Mouse (Mus musculus) small intestine, adult 2 months (tissue): ENCODE results near the gene Gm10972. TPM values are rescaled to one million over a fixed set of nuclear protein-coding genes. Genes with fewer than 3 reads are reported as not detected.
"Not testable (repeated sequence)": the region's sequence is repeated elsewhere in the genome, so short reads cannot be mapped to it uniquely, and the experiment has no call there.

ENCODE experiments used
- H3K27ac ChIP-seq: fragments of 200-500 bp; 2 replicates; pipeline ENCODE4 v1.5.1; 2012; ENCODE audit warnings: low read depth, low read length, control low read depth, inconsistent platforms; ENCODE audit not compliant: insufficient read depth
- H3K27me3 ChIP-seq: fragments of 200-500 bp; 2 replicates; pipeline ENCODE4 v1.6.1; 2012; ENCODE audit warnings: mild to moderate bottlenecking, moderate library complexity, low read length, inconsistent platforms; ENCODE audit not compliant: control insufficient read depth, insufficient read depth
- H3K36me3 ChIP-seq: fragments of 200-500 bp; 2 replicates; pipeline ENCODE4 v1.6.1; 2012; ENCODE audit warnings: mild to moderate bottlenecking, low read length, control low read depth, inconsistent platforms; ENCODE audit not compliant: control insufficient read depth, insufficient read depth
- H3K4me1 ChIP-seq: fragments of 200-500 bp; 2 replicates; pipeline ENCODE4 v1.6.1; 2012; ENCODE audit warnings: low read length, inconsistent platforms, mixed read lengths; ENCODE audit not compliant: control insufficient read depth, insufficient read depth, insufficient read length
- H3K4me3 ChIP-seq: fragments of 200-500 bp; 2 replicates; pipeline ENCODE4 v1.5.1; 2012; ENCODE audit warnings: low read depth, mild to moderate bottlenecking, control low read depth, inconsistent platforms, low read length, moderate library complexity
- CTCF ChIP-seq: fragments of 200-500 bp; IDR thresholded peaks from 2 replicates; pipeline ENCODE4 v1.5.1; 2012; ENCODE audit warnings: low read depth, mild to moderate bottlenecking, control low read depth, inconsistent platforms, low read length, moderate library complexity, mixed read lengths; ENCODE audit not compliant: insufficient replicate concordance, insufficient read length; ENCODE audit errors: extremely low read depth
- POLR2A ChIP-seq: fragments of 200-500 bp; IDR thresholded peaks from 2 replicates; pipeline ENCODE4 v1.6.1; 2012; ENCODE audit warnings: low read depth, mild to moderate bottlenecking, control low read depth, inconsistent platforms, low read length, moderate library complexity
- WGBS: fragments of 180-500 bp; shearing (Covaris S2); methylation state at CpG from one replicate; pipeline ENCODE4 v1.1.7; 2018; 5-methylcytosine and 5-hydroxymethylcytosine counted together
- polyA plus RNA-seq: library from polyadenylated mRNA; depleted of rRNA; stranded (reverse); fragments of >200 nt; gene quantifications from 2 replicates; pipeline ENCODE4 v1.2.3, GENCODE M21; 2012; rRNA removed

Gene Gm10972
- polyA plus RNA-seq = not detected in 2 replicates

GRCm38 (mm10) chr3:94642495-94643162 is at the start of gene Gm10972:
Gene Gm10972, plus strand, starts transcription at chr3:94643112.
- not testable (repeated sequence) for H3K4me1 ChIP-seq, H3K36me3 ChIP-seq, H3K27me3 ChIP-seq, H3K27ac ChIP-seq, H3K4me3 ChIP-seq
- WGBS = 81% methylated on average over 2 of the region's 2 CpGs

DNA sequence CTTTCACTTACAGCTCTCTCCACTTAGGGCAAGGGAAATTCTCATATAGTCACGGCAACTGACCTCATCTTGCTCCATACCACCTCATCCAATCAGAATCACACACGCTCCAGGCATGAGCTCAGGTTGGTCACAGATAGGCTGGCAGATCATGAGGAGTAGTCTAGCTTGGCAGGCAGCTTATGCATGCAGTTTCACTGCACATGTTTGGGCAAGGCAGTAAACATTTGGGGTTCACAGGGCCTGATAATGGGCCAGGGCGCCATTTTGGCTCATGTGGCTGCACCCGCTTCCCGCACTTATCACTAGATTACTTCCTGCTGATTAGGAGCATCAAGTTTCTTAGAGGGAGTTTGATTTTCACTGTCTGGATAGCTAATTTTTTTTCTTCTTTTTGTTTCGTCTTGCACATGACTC is 47.0 kb upstream of the Gm10972 start:
- Histone ChIP-seq H3K4me1 (no peaks in the 10 kb centered on the region), H3K27ac (no peak overlapping the region), H3K36me3 (no peaks in the 10 kb centered on the region), H3K4me3 (no peak overlapping the region), H3K27me3 (no peaks in the 10 kb centered on the region)
- WGBS = 84% methylated on average over 6 of the region's 6 CpGs
- TF ChIP-seq CTCF (no peak), POLR2A (no peak)

- Histone ChIP-seq H3K4me1 (no peaks in the 10 kb centered on the region), H3K27ac (no peak overlapping the region), H3K27me3 (no peaks in the 10 kb centered on the region), H3K4me3 (no peak overlapping the region), H3K36me3 (no peaks in the 10 kb centered on the region)
- TF ChIP-seq POLR2A (no peak), CTCF (no peak)
- 68% methylated on average over 3 of the region's 3 CpGs for WGBS
Observed at GRCm38 (mm10) chr3:94597224-94597779, 45.6 kb upstream of the Gm10972 start.

- no peaks in the 10 kb centered on the region for H3K27me3 ChIP-seq
- H3K4me3 ChIP-seq = no peak overlapping the region
- H3K36me3 ChIP-seq = no peaks in the 10 kb centered on the region
- H3K4me1 ChIP-seq = no peaks in the 10 kb centered on the region
- no peak for TF ChIP-seq POLR2A
- 0 out of 2 replicates have a peak, but pooled peaks have one; percentile 5 for TF ChIP-seq CTCF
- no peak overlapping the region for H3K27ac ChIP-seq
- WGBS = 1% methylated on average over 4 of the region's 4 CpGs
Observed at GRCm38 (mm10) chr3:94601959-94602358, 41.0 kb upstream of the Gm10972 start.

DNA sequence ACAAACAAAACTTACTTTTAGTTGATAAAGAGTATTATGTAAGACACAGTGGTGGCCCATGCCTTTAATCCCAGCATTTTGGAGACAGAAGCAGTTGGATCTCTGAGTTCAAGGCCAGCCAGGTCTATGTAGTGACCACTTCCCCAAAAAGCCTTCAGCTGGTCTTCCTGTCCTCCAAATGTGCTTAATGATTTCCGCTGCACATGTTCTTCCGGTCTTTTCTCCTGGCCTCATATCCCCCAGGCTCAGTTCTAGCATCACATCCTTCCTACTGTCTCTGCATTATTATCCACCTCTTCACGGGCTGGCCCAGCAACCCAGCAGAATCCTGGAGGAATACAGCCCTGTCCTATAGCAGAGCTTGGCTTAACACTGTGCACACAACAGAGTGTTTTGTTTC is 33.3 kb upstream of the Gm10972 start:
- peaks cover 9% of the 10 kb centered on the region for H3K36me3 ChIP-seq
- no peaks in the 10 kb centered on the region for H3K27me3 ChIP-seq
- 79% methylated on average over 3 of the region's 3 CpGs for WGBS
- H3K4me1 ChIP-seq = no peaks in the 10 kb centered on the region
- H3K4me3 ChIP-seq = no peak overlapping the region
- no peak overlapping the region for H3K27ac ChIP-seq
- TF ChIP-seq CTCF (no peak), POLR2A (no peak)

GRCm38 (mm10) chr3:94610581-94610980 is 32.3 kb upstream of the Gm10972 start:
- Histone ChIP-seq H3K4me3 (no peak overlapping the region), H3K27me3 (no peaks in the 10 kb centered on the region), H3K4me1 (no peaks in the 10 kb centered on the region), H3K27ac (no peak overlapping the region), H3K36me3 (peaks cover 17% of the 10 kb centered on the region)
- WGBS = 84% methylated on average over 2 of the region's 2 CpGs
- no peak for TF ChIP-seq CTCF
- TF ChIP-seq POLR2A = no peak

- no peak for TF ChIP-seq CTCF
- TF ChIP-seq POLR2A = no peak
- H3K36me3 ChIP-seq = peaks cover 23% of the 10 kb centered on the region
- no peak overlapping the region for H3K27ac ChIP-seq
- no peaks in the 10 kb centered on the region for H3K27me3 ChIP-seq
- H3K4me3 ChIP-seq = no peak overlapping the region
- 59% methylated on average over 4 of the region's 4 CpGs for WGBS
- no peaks in the 10 kb centered on the region for H3K4me1 ChIP-seq
Observed at GRCm38 (mm10) chr3:94611343-94611742, 31.6 kb upstream of the Gm10972 start.

DNA sequence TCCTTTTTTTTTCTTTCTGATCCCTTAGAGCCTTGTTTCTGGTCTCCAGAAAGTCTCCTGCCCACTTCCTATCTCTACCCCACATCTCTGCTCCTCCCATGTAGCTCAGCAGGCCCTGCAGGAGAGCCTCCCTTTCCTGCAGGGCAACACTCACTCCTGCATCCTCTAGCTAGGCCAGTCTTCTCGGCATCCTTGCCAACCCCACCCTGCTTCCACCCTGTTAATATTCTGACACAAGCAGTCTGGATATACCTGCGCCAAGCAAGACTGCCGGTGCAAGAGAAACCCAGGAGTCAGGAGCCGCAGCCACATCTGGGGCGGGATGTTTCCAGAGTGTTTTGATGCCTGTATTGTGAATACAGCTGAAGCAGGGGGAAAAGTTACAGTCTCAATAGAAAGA is 31.1 kb upstream of the Gm10972 start:
- Histone ChIP-seq H3K27ac (no peak overlapping the region), H3K4me1 (no peaks in the 10 kb centered on the region), H3K36me3 (peaks cover 25% of the 10 kb centered on the region), H3K27me3 (no peaks in the 10 kb centered on the region), H3K4me3 (no peak overlapping the region)
- TF ChIP-seq CTCF (no peak), POLR2A (no peak)
- 83% methylated on average over 5 of the region's 5 CpGs for WGBS
